Mouse (Mus musculus) embryonic stem cell, embryonic (primary cell): ENCODE measurements around the gene Tspan9.

ENCODE experiments used
- CTCF ChIA-PET, 4 experiments: fragments of 300-600 bp in 2 of 4; fragments of 350-600 bp in 2 of 4; sonication (Branson Sonifier 250); formaldehyde crosslinking; loops; one replicate each; lab custom pipeline; 2022; ENCODE audit warnings: inconsistent platforms in 2 of 4; lab: Charles Lee
- POLR2A ChIA-PET, 4 experiments: fragments of 300-600 bp in 2 of 4; fragments of 350-600 bp in 2 of 4; sonication (Branson Sonifier 250); formaldehyde crosslinking; loops; one replicate each; lab custom pipeline; 2022; ENCODE audit warnings: antibody characterized with exemption in 4 of 4, inconsistent platforms in 1 of 4; lab: Charles Lee

Tspan9 gene

DNA sequence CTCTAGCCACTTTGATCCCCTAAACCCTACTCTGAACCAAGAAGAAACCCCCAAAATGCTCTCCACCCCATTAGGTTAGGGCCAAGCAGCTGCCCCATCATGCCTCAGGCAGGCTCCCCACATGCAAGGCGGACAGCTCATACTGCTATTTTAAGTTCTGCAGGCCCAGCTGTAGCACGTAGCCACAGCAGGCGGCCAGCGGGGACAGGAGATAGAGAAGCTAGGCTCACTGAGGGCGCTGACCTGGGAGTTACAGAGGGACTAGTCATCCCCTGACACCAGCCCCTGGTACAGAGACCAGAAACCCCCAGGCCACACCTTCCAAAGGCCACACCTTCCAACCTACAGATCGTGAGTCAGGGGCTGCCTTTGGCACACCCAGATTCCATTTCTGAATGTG, 96.6 kb downstream of the Tspan9 start:
- ChIA-PET CTCF (interaction anchor here in 3 of 4 experiments (0.7 to 2.2 kb wide), 6 partner anchors 12 to 54 kb away, joined by 3 to 10 read pairs (median 4); no protein-coding TSS in a partner anchor), POLR2A (interaction anchor here in 3 of 4 experiments (0.6 to 1.4 kb wide), 5 partner anchors 8 to 102 kb away, joined by 3 to 4 read pairs (median 3); no protein-coding TSS in a partner anchor)

DNA sequence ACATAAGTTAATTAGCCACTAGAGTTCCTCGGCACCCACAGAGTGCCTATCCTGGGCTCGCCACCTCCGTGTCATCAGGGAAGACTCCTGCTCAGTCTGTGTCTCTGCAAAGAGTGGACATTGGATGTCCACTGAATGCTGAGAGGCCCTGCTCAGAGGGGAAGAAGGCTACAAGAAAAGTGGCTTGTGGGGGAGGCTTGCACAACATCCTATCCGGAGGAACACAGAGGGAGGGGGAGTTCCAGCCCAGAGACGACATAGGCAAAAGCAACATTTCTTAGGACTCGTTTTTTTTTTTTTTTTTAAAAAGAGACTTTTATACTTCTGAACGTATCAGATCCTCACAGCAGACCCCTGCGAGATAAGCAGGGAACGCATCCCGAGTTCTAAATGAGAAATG, 98.7 kb downstream of the Tspan9 start:
- ChIA-PET POLR2A (interaction anchor here in 2 of 4 experiments (0.5 to 0.8 kb wide), 3 partner anchors 9 to 20 kb away, joined by 3 to 4 read pairs (median 4); no protein-coding TSS in a partner anchor), CTCF (interaction anchor here in 2 of 4 experiments (0.8 to 1.1 kb wide), 5 partner anchors 10 to 16 kb away, joined by 3 to 6 read pairs (median 3); no protein-coding TSS in a partner anchor)

DNA sequence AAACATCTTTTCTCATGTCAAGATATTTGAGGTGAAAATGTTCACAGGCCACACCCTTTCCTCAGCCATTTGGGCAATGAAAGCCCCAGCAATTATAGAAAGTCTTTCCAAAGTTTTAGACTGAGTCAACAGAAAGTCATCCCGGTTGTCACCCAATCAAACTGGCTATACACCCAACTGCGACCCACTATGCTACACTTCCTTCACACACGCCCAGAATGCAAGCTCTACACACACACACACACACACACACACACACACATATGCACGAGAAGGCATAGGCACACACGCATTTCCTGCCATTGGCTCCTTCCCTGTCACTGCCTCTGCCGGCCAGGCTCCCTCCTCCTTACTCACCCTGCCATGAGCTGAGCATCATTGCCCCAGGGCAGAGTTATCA, 99.9 kb downstream of the Tspan9 start:
- POLR2A ChIA-PET = interaction anchor here in 2 of 4 experiments (0.6 kb wide), 2 partner anchors 59 to 86 kb away, joined by 3 to 4 read pairs; no protein-coding TSS in a partner anchor
- CTCF ChIA-PET = interaction anchor here in 3 of 4 experiments (0.5 to 1.4 kb wide), 4 partner anchors 9 to 778 kb away, joined by 3 to 5 read pairs (median 4); no protein-coding TSS in a partner anchor

DNA sequence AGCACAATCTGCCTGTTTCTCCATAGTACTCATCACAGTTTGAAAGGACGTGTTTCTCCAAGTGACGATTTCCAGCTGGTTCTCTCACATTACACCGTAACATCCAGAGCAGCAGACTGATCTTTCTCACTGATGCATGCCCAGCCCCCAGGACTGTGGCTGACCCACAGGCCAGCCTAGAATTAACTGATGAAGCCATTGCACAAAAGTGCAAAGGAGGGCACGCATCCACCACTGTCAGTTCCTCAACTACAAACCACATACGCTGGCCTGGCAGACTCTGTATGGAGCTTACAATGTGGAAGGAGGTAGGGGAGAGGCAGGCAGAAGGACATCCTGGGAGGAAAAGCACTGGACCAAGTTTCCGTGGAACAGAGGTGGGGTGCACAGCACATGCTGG, 101.6 kb downstream of the Tspan9 start:
- CTCF ChIA-PET = no interaction called here
- POLR2A ChIA-PET = interaction anchor here in 1 of 4 experiments (1.6 kb wide), 1 partner anchor 116 kb away, joined by 5 read pairs; no protein-coding TSS in a partner anchor

DNA sequence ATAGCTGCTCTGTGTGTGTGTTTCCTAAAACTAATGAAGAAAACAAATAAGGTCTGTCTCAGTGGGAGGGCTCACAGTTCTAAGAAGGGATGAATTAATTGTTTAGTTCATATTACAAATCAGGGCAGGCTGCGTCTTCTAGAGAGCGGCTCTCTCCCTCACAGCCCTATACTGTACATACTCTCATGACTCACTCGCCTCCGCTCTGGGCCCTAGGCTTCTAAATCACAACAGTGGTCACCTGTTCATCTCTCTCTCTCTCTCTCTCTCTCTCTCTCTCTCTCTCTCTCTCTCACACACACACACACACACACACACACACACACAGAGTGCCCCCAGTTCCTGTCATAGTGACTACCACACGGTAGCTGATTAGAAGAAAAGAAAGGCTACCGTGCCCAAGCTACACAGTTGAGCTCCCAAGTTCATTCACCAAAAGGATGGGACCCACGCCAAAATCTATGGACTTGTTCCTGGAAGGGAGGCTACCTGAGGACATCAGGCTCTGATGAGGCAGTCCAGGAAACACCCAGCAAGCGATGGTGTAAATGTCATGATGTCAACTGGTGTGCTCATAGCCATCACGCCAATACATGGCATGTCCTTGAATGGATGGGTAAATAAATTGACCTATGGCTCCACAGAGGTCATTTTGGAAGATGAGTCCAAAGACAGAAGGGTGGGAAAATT, 104.2 kb downstream of the Tspan9 start:
- ChIA-PET CTCF (interaction anchor here in 1 of 4 experiments (0.6 to 1.2 kb wide), 5 partner anchors 11 to 350 kb away, joined by 3 to 4 read pairs (median 3); no protein-coding TSS in a partner anchor), POLR2A (interaction anchor here in 1 of 4 experiments (1.2 to 1.3 kb wide), 2 partner anchors 8 to 11 kb away, joined by 3 to 4 read pairs; no protein-coding TSS in a partner anchor)

DNA sequence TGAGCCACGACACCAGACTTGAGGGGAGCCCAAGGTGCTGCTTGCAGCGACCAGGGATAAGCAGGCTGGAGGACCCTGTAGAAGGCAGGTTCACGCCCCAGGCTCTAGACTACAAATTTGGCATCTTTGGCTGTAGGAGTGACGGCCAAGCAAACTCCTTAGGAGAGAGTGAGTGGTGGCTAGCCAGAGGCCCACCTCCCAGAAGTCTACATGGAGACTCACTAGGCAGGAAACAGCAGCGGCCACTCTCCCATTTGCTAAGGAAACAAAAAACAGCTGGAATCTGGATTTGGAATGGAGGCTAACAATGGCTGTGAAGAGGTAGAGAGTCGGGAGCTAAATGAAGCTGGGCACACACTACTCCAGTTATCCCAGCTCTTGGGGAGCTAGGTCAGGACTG, 104.8 kb downstream of the Tspan9 start:
- CTCF ChIA-PET = interaction anchor here in 2 of 4 experiments (0.6 to 1.2 kb wide), 5 partner anchors 10 to 336 kb away, joined by 3 to 4 read pairs (median 3); no protein-coding TSS in a partner anchor

DNA sequence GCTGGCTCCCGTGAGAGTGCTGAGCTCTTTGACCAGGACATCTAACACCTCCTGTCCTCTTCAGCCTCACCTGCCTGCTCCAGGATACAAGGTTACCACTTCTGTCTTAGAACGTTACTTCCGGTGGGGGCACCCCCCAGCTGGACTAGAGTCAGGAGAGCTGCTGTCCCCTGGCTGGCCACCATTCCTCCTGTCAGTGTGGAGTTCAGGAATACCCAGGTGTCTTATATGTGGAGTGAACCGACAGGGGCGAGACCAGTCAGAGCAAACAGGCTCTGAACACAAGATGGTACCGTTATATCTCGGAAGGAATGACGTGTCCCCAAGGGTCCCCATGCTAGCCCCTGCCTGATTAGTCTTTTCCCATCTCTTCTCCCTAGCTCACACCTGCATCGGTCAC, 106.8 kb downstream of the Tspan9 start:
- POLR2A ChIA-PET = interaction anchor here in 3 of 4 experiments (0.7 to 2.8 kb wide), 7 partner anchors 9 to 173 kb away, joined by 3 to 17 read pairs (median 5); no protein-coding TSS in a partner anchor
- CTCF ChIA-PET = interaction anchor here in 3 of 4 experiments (0.6 to 2.7 kb wide), 10 partner anchors 8 to 942 kb away, joined by 3 to 18 read pairs (median 3); no protein-coding TSS in a partner anchor

More for the DNA sequence above, 104.8 kb downstream of the Tspan9 start:
- POLR2A ChIA-PET = interaction anchor here in 1 of 4 experiments (1.2 to 1.3 kb wide), 2 partner anchors 9 to 10 kb away, joined by 3 to 4 read pairs; no protein-coding TSS in a partner anchor

DNA sequence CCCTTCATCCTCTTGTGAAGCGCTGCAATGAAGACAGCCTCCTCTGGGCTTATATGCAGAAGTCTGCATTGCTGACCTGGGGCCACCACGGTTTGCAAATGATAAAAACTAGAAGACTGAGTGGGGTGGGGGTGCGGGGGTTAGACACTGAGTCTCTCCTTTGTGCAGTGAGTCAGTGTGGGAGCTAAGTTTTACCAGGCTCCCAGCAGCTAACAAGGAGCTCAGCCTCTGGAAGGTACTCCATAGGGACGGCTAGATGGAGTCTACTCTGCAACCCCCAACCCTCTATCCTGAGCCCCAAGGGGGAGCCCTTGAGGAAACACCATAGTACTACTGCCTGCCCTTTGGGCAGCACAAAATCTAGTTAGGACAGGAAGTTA, 107.5 kb downstream of the Tspan9 start:
- CTCF ChIA-PET = interaction anchor here in 3 of 4 experiments (0.6 to 2.7 kb wide), 10 partner anchors 11 to 375 kb away, joined by 3 to 18 read pairs (median 4); no protein-coding TSS in a partner anchor
- POLR2A ChIA-PET = interaction anchor here (0.6 to 2.8 kb wide), 11 partner anchors 9 to 389 kb away, joined by 3 to 17 read pairs (median 4); partner anchors contain the start of gene Itfg2 (in 1 of the 4)

DNA sequence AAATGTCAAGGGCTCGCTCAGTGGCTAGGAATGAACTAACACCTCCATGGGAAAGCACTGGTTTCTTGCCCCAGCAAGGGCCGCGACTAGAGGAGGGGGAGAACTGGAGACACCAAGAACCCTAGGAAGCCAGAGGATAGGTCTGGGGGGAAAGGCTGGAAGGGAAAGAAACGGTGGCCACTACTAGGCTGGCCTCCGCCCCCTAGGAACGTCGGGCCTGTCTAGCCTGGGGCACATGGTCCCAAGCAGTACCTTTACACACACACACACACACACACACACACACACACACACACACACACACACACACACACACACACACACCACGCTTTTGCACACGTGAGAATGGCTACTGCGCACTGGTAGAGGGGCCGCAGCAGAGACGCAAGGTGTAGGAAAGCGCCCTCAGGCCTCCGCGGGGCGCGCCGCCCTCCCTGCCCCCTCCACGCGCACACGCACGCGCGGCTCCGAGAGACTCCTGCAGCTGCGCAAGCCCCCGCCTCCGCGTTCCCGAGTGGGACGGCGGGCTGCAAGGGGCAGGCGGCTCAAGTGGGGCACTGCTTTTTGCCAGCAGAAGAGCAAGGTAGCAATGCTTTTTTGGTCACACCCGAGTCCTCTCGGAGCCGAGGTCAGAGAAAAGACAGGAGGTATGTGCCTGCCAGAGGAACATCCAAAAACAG, 108.0 kb downstream of the Tspan9 start:
- CTCF ChIA-PET = interaction anchor here (0.5 to 2.7 kb wide), 30 partner anchors 8 to 376 kb away, joined by 3 to 18 read pairs (median 4); no protein-coding TSS in a partner anchor
- POLR2A ChIA-PET = interaction anchor here (0.6 to 2.8 kb wide), 29 partner anchors 9 to 431 kb away, joined by 3 to 17 read pairs (median 4); partner anchors contain the start of genes Itfg2 (in 1 of the 4) and Tspan9 (in 1 of the 4)

DNA sequence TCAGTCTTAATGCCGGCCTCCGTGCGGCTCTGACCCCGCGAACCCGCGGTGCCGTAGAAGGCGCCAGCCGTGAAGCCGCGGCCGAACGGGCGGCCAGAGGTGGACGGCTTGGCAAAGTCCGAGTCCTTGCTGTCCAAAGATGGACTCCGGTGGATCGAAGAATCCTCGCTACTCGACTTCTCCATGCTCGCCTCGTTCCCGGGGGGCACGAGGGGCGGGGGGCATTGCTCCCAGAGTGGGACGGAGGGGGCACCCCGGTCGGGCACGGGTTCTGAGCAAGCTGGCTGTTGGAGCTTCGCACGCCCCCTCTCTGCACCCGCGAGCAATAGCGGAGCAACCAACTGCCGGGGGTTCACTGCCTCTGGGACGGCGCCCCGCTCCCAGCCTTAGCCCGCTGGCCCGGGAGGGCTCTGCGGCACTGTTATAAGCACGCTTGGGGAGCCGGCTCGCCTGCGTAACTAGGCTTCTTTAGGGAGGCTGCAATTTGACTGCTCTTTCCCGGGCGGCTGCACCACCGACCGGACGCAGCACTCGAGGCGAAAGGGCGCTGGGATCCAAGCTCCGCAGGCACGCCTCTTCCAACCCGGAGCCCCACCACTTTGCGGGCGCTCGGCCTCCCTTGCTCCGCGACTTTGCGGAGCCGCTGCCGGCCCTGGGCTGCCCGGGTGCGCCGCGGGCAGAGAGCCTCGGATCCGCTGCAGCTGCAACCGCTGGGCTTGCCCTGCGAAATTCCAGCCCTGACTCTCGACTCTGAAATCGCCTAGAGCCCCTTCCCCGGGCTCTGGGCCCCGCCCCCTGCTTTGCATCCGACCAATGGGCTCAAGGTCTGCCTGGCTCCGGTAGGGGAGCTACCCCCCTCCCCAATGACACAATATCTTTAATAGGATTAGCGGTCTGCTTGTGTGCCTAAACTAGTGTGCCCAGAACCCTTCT, 108.8 kb downstream of the Tspan9 start:
- CTCF ChIA-PET = interaction anchor here (0.5 to 2.7 kb wide), 30 partner anchors 9 to 376 kb away, joined by 3 to 18 read pairs (median 3); no protein-coding TSS in a partner anchor
- POLR2A ChIA-PET = interaction anchor here in 3 of 4 experiments (0.6 to 2.8 kb wide), 28 partner anchors 9 to 431 kb away, joined by 3 to 17 read pairs (median 4); partner anchors contain the start of genes Itfg2 (in 1 of the 3) and Tspan9 (in 1 of the 3)

DNA sequence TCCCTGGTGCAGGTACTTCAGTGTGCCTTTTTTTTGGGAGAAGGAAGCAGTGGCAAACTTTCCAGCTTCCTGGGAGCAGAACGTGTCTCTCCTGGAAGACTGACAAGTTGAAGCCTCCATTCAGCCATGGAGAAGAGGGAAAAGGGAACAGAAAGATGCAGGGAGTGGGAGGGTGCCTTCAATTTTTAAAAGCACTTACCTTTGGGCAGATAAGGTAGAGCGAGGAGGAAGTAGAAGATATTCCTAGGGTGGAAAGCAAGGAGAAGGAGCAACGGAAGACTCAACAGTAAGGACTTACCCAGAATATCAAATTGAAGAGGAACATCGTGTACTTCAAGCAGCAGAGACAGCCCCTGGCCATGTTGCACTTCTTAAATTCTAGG, 109.5 kb downstream of the Tspan9 start:
- ChIA-PET POLR2A (interaction anchor here in 3 of 4 experiments (0.6 to 2.8 kb wide), 12 partner anchors 9 to 316 kb away, joined by 3 to 17 read pairs (median 4); no protein-coding TSS in a partner anchor), CTCF (interaction anchor here in 3 of 4 experiments (0.5 to 2.7 kb wide), 13 partner anchors 9 to 349 kb away, joined by 3 to 18 read pairs (median 3); no protein-coding TSS in a partner anchor)

DNA sequence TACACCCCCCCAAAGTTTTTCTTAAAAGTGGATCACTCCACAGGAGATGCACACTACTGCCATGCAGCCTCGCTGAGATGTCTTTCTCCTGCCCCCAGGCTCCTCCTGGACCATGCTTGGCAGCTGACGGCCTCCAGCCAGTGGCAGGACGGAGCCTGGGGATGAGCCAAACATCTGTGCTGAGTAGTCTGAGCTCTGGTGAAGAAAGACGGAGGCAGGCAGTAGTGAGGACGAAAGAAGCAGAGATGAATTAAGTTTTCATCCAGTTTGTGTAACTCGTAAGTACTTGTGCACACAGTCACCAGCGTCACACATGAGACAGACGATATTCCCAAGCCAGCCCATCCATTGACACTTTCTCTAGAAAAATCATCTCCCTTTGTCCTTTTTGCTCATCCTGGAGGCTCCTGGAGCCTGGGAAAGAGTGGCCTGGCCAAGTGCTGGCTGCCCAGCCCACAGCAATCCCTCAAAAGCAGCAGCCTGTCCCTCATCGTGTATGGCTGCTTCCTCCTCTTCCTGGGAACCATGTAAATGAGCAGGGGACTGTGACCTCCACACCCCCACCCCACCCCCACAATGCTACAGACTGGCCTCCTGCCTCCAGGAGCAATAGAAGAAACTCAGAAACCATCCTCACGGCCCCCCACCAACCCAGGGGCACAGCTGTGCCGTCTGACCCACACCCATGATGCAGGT, 110.1 kb downstream of the Tspan9 start:
- CTCF ChIA-PET = interaction anchor here in 3 of 4 experiments (0.6 to 1.7 kb wide), 17 partner anchors 12 to 349 kb away, joined by 3 to 20 read pairs (median 4); partner anchors contain the start of gene Tspan9 (in 1 of the 3)
- POLR2A ChIA-PET = interaction anchor here in 2 of 4 experiments (0.7 to 2.8 kb wide), 5 partner anchors 9 to 265 kb away, joined by 3 to 17 read pairs (median 7); no protein-coding TSS in a partner anchor

DNA sequence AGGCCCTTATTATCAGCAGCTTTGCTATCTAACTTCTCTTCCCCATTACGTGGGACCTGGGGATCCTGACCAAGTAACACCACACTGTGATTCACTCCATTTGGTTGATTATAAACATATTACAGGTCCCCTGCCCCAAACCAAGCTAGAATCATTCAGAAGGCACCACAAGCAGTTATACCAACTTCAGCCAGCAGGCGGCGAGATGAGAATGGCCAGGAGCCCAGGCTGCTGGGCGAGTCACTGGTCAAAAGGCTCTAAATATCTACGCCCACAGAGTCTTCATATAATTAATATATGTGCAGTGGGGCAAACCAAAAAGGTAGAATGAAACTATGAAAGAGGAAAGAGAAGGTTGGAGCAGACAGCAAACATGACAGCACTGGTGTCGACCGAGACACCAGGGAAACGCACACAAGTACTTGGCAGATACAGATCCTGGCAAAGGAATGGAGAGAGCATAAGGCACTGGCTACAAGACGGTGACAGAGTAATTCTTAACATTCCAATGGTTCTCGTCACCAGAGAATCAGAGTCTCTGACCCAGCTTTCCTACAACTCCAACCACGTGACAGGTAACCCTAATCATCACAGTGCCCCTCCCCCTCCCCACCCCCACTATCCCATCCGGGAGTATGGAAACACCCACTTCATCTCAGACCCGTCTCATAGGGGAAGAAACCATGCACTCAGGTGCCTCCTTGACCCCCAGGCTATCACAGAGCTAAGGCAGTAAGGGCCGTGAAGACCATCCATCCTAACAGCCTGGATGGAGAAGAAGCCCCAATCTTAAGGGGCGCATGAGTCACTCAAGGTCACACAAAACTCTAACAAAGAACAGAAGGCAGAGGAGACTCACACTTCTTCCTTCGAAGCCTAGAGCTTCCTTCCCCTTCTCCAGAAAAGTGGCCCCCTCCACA, 110.9 kb downstream of the Tspan9 start:
- ChIA-PET POLR2A (interaction anchor here in 2 of 4 experiments (0.6 to 1.0 kb wide), 3 partner anchors 11 to 266 kb away, joined by 3 read pairs; no protein-coding TSS in a partner anchor), CTCF (interaction anchor here in 3 of 4 experiments (0.6 to 1.7 kb wide), 28 partner anchors 13 to 473 kb away, joined by 3 to 20 read pairs (median 4); partner anchors contain the start of gene Tspan9 (in 1 of the 3))

DNA sequence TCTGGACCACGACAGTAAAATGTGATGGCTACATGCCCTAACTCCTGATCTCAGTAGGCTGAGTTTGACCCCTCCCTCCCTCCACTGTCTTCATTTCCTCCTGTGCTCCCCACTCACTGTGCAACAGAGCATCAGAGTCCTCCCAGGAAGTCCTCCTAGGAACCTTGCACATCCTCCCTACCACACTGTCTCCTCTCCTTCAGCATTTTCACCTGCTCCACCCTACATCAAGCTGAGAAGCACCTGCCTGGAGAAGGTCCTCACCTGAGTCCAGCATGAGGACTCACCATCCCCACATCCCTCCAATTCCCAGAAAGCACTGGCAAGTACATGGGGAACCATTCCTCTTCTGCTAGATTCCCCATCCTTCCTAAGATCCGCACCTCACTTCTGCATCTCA, 111.8 kb downstream of the Tspan9 start:
- CTCF ChIA-PET = interaction anchor here in 3 of 4 experiments (0.6 to 1.7 kb wide), 14 partner anchors 12 to 384 kb away, joined by 3 to 11 read pairs (median 4); no protein-coding TSS in a partner anchor
- POLR2A ChIA-PET = no interaction called here

DNA sequence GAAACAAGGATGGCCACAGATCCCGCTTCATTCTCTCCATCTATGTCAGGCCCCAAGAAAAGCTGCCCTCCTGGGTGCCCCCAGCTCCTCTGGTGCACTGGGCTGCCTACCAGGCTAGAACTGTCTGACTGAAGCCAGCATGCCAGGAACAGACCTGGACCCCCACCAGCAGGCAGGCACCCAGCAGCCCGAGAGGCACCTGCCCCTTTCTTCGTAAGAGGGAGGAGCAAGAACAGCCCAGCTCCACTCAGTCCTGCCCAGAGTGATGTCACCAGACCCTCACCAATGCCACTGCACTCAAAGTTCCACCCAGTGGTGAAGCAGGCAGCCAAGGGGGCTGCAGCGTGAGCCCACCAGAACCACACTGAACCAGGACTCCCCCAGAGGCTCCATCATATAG, 112.3 kb downstream of the Tspan9 start:
- ChIA-PET POLR2A (no interaction called here), CTCF (interaction anchor here in 1 of 4 experiments (1.0 to 1.4 kb wide), 2 partner anchors 14 to 17 kb away, joined by 3 read pairs; no protein-coding TSS in a partner anchor)
